Mouse (Mus musculus) heart, embryonic 12.5 days (tissue): ENCODE data around the gene Fank1. TPM values are rescaled to one million over a fixed set of nuclear protein-coding genes. Genes with fewer than 3 reads are reported as not detected.

ENCODE experiments used
- ATAC-seq: fragments of 200-750 bp; cut with Nextera tagmentation; 2 replicates; pipeline ENCODE4 v1.8.0; 2017; ENCODE audit warnings: moderate TSS enrichment, moderate library complexity; ENCODE audit not compliant: insufficient number of reproducible peaks, low FRiP score
- H3K27ac ChIP-seq: fragments of 300-500 bp; sonication (generic); 2 replicates; pipeline ENCODE4 v1.5.1; 2016; ENCODE audit warnings: mild to moderate bottlenecking, moderate library complexity; ENCODE audit not compliant: poor library complexity, severe bottlenecking
- H3K27me3 ChIP-seq: fragments of 300-500 bp; sonication (generic); replicated peaks from 2 replicates; pipeline ENCODE4 v1.6.1; 2016; ENCODE audit warnings: mild to moderate bottlenecking, moderate library complexity
- H3K36me3 ChIP-seq: fragments of 300-500 bp; sonication (generic); 2 replicates; pipeline ENCODE4 v1.6.1; 2016; ENCODE audit warnings: mild to moderate bottlenecking, moderate library complexity
- H3K4me1 ChIP-seq: fragments of 300-500 bp; sonication (generic); replicated peaks from 2 replicates; pipeline ENCODE4 v1.6.1; 2016; ENCODE audit warnings: mild to moderate bottlenecking
- H3K4me2 ChIP-seq: fragments of 300-500 bp; sonication (generic); 2 replicates; pipeline ENCODE4 v1.6.1; 2016; ENCODE audit warnings: mild to moderate bottlenecking, moderate library complexity
- H3K4me3 ChIP-seq: fragments of 300-500 bp; sonication (generic); 2 replicates; pipeline ENCODE4 v1.5.1; 2016; ENCODE audit warnings: mild to moderate bottlenecking
- H3K9ac ChIP-seq: fragments of 300-500 bp; sonication (generic); 2 replicates; pipeline ENCODE4 v1.6.1; 2016; ENCODE audit warnings: mild to moderate bottlenecking, moderate library complexity
- H3K9me3 ChIP-seq: fragments of 300-500 bp; sonication (generic); replicated peaks from 2 replicates; pipeline ENCODE4 v1.6.1; 2016; ENCODE audit warnings: mild to moderate bottlenecking, moderate library complexity
- WGBS: fragments of 180-500 bp; shearing (Covaris S2); methylation state at CpG from one replicate; pipeline ENCODE4 v1.1.7; 2016; 5-methylcytosine and 5-hydroxymethylcytosine counted together
- polyA plus RNA-seq: library from polyadenylated mRNA; unstranded; fragments of >200 nt; fragmentation: Nextera tagmentation; extraction: Ambion mirVana; gene quantifications from 2 replicates; pipeline ENCODE4 v1.2.1, GENCODE M21; 2016

The Fank1 gene
- polyA plus RNA-seq = 0.37 TPM in 1 of 2 replicates, not detected in the other

GRCm38 (mm10) chr7:133776626-133776996 is at the start of gene Fank1:
Fank1 (plus strand) TSS chr7:133776861.
- Histone ChIP-seq H3K4me3 (peak within 1 kb of the TSS; percentile 93), H3K4me2 (peak within 1 kb of the TSS; percentile 89), H3K9me3 (no peaks in the 10 kb centered on the region), H3K4me1 (peaks cover 17% of the 10 kb centered on the region), H3K27me3 (no peaks in the 10 kb centered on the region), H3K9ac (peak within 1 kb of the TSS; percentile 92), H3K27ac (peak within 1 kb of the TSS; percentile 25; the same call in 1 of the 2 replicates), H3K36me3 (no peaks in the 10 kb centered on the region)
- peak; percentile 97 for ATAC-seq
- WGBS = under 1% methylated on average over 45 of the region's 45 CpGs

DNA sequence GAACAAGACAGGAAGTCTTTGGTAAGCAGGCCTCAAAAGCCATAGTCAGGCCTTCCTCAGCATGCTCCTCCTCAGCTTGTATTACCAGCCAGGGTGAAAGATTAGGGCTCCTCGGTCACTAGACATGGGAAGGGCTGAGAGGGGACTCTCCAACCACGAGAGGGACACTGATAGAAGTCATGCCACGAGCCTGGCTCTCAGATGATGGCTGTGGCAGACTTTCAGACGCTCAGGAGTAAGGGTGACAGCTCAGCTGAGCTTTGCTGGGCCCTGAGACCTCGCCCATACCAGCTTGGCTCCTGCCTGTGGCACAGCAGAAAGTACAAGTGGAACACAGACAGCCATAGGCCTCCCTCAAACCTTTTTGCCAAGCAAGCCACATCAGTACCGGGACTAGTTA is 49.6 kb upstream of the Fank1 start:
- Histone ChIP-seq H3K9ac (no peak overlapping the region), H3K4me1 (peaks cover 45% of the 10 kb centered on the region)

DNA sequence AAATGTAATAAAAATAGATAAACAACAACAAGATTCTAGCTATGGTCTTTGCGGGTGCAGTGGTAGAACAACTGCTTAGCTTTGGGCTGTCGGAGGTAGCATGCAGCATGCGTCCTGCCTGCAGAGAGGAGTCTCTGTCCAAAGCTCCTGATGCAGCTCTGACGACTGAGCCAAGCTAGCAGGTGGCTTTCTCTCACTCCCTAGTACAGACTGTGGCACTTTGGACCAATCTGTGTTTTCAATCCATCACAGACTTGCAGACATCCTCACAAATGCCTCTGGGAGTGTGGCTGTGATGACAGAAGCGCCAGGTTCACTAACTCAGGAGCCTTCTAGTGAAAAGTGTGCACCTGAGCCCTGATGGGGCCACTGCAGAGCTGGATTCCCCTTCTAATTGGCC is 47.3 kb upstream of the Fank1 start:
- Histone ChIP-seq H3K9me3 (no peaks in the 10 kb centered on the region), H3K4me3 (no peak overlapping the region), H3K27ac (no peak overlapping the region), H3K4me2 (no peak overlapping the region), H3K4me1 (peaks cover 51% of the 10 kb centered on the region), H3K27me3 (no peaks in the 10 kb centered on the region), H3K9ac (no peak overlapping the region; the same call in 1 of the 2 replicates), H3K36me3 (peaks cover 25% of the 10 kb centered on the region)
- ATAC-seq = no peak
- 73% methylated on average over 5 of the region's 5 CpGs for WGBS

More for the DNA sequence above, 49.6 kb upstream of the Fank1 start:
- no peaks in the 10 kb centered on the region for H3K27me3 ChIP-seq
- no peak overlapping the region for H3K4me3 ChIP-seq
- no peak for ATAC-seq
- H3K4me2 ChIP-seq = no peak overlapping the region
- peaks cover 31% of the 10 kb centered on the region for H3K36me3 ChIP-seq
- no peaks in the 10 kb centered on the region for H3K9me3 ChIP-seq
- 59% methylated on average over 6 of the region's 6 CpGs for WGBS
- no peak overlapping the region for H3K27ac ChIP-seq

- Histone ChIP-seq H3K27me3 (no peaks in the 10 kb centered on the region), H3K27ac (peak overlapping the region; percentile 83), H3K9ac (0 out of 2 replicates have a peak overlapping the region, but pooled peaks have one; percentile 1), H3K4me2 (no peak overlapping the region), H3K4me1 (peaks cover 51% of the 10 kb centered on the region), H3K9me3 (no peaks in the 10 kb centered on the region), H3K36me3 (peaks cover 20% of the 10 kb centered on the region), H3K4me3 (no peak overlapping the region)
- 53% methylated on average over 11 of the region's 11 CpGs for WGBS
- no peak for ATAC-seq
Observed at GRCm38 (mm10) chr7:133730324-133731191, 46.1 kb upstream of the Fank1 start.

GRCm38 (mm10) chr7:133731971-133732645 is 44.6 kb upstream of the Fank1 start:
- WGBS = 46% methylated on average over 4 of the region's 4 CpGs
- no peak overlapping the region for H3K4me3 ChIP-seq
- H3K9ac ChIP-seq = no peak overlapping the region
- H3K4me1 ChIP-seq = peaks cover 38% of the 10 kb centered on the region
- no peaks in the 10 kb centered on the region for H3K9me3 ChIP-seq
- no peaks in the 10 kb centered on the region for H3K27me3 ChIP-seq
- H3K4me2 ChIP-seq = no peak overlapping the region
- peak overlapping the region; percentile 83 for H3K27ac ChIP-seq
- no peak for ATAC-seq
- H3K36me3 ChIP-seq = peaks cover 23% of the 10 kb centered on the region

DNA sequence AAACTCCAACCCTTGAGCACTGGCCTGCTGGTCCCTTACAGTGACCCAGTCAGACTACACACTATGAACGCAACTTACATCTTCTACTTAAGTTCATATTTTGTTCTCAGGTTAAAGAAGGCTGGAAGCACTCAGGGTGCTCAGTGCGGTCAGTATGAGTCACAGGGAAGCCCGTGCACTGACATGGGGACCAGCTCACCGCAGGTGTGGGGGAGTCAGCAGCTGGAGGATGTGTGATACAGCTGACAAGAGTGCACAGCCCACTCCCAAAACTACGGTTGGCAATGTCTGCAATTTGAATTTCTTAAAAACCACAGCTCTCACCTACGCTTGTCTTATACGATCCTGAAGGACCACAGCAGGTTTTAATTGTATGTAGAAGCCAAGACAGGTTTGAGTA is 36.1 kb upstream of the Fank1 start:
- Histone ChIP-seq H3K27me3 (no peaks in the 10 kb centered on the region), H3K4me2 (no peak overlapping the region), H3K4me3 (no peak overlapping the region), H3K27ac (no peak overlapping the region), H3K9me3 (no peaks in the 10 kb centered on the region), H3K9ac (no peak overlapping the region), H3K36me3 (peaks cover 29% of the 10 kb centered on the region), H3K4me1 (peaks cover 28% of the 10 kb centered on the region)
- ATAC-seq = no peak
- WGBS = 78% methylated on average over 7 of the region's 7 CpGs

- WGBS = 89% methylated on average over 12 of the region's 12 CpGs
- ATAC-seq = no peak
- H3K4me2 ChIP-seq = no peak overlapping the region
- no peak overlapping the region for H3K27ac ChIP-seq
- no peaks in the 10 kb centered on the region for H3K27me3 ChIP-seq
- no peak overlapping the region for H3K9ac ChIP-seq
- H3K9me3 ChIP-seq = no peaks in the 10 kb centered on the region
- no peak overlapping the region for H3K4me3 ChIP-seq
- peaks cover 41% of the 10 kb centered on the region for H3K4me1 ChIP-seq
- H3K36me3 ChIP-seq = peaks cover 25% of the 10 kb centered on the region
Observed at GRCm38 (mm10) chr7:133742530-133743325, 33.9 kb upstream of the Fank1 start.

GRCm38 (mm10) chr7:133743611-133744010 is 33.0 kb upstream of the Fank1 start:
- Histone ChIP-seq H3K9me3 (no peaks in the 10 kb centered on the region), H3K4me1 (peaks cover 49% of the 10 kb centered on the region), H3K9ac (peak overlapping the region; percentile 33; the same call in 1 of the 2 replicates), H3K27me3 (no peaks in the 10 kb centered on the region), H3K4me3 (no peak overlapping the region), H3K27ac (peak overlapping the region; percentile 90), H3K4me2 (no peak overlapping the region), H3K36me3 (peaks cover 25% of the 10 kb centered on the region)
- no peak for ATAC-seq
- WGBS = 30% methylated on average over 4 of the region's 4 CpGs

DNA sequence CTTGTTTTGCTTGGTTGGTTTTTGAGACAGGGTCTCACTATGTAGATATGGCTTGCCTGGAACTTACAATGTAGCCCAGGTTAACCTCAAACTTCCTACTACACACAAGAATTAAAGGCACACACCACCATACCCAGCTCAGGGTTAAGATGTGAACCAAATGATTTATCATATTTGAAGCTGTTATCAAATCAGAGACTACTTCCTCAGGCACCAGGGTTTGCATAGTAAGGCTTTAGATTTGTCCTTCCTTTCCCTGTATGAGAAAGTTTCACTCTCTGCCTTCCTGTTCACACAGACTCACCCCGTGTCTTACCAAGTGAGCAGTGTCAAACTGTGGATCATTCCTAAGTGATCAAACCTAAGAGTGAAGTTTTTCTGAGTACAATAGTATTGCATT is 32.5 kb upstream of the Fank1 start:
- 52% methylated on average over 1 of the region's 1 CpGs for WGBS
- peaks cover 23% of the 10 kb centered on the region for H3K36me3 ChIP-seq
- H3K4me2 ChIP-seq = no peak overlapping the region
- peaks cover 54% of the 10 kb centered on the region for H3K4me1 ChIP-seq
- ATAC-seq = no peak
- no peaks in the 10 kb centered on the region for H3K9me3 ChIP-seq
- no peak overlapping the region for H3K9ac ChIP-seq
- H3K27ac ChIP-seq = peak overlapping the region; percentile 90
- no peak overlapping the region for H3K4me3 ChIP-seq
- H3K27me3 ChIP-seq = no peaks in the 10 kb centered on the region

DNA sequence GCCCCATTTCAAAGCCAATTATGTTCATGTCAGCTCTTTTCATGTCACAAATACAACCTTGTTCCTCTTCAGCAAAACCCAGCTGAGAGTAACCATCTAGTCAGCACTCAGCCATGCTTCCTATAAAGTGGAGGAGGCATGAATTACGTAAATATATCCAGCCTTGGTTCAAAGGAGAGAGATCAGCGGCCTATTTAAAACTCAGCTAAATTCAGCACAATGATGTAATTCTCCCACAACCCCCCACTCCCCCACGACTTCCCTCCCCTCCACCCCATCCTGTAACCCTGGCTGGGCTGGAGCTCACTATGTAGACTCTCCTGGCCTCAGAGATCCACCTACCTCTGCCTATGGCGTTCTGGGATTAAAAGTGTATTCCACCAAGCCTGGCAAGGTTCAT is 32.0 kb upstream of the Fank1 start:
- Histone ChIP-seq H3K4me2 (0 out of 2 replicates have a peak overlapping the region, but pooled peaks have one; percentile 18), H3K9me3 (no peaks in the 10 kb centered on the region), H3K27ac (peak overlapping the region; percentile 90), H3K36me3 (peaks cover 23% of the 10 kb centered on the region), H3K27me3 (no peaks in the 10 kb centered on the region), H3K9ac (no peak overlapping the region), H3K4me1 (peaks cover 56% of the 10 kb centered on the region), H3K4me3 (no peak overlapping the region)
- ATAC-seq = peak; percentile 76
- WGBS = 17% methylated on average over 4 of the region's 4 CpGs
